Mouse (Mus musculus): ENCODE data around the gene Ddx6. TPM values are rescaled to one million over a fixed set of nuclear protein-coding genes. Genes with fewer than 3 reads are reported as not detected.

The Ddx6 gene
- total and polyA plus RNA-seq, 2 experiments from 2014 or later: 18.3 to 76.2 TPM

DNA sequence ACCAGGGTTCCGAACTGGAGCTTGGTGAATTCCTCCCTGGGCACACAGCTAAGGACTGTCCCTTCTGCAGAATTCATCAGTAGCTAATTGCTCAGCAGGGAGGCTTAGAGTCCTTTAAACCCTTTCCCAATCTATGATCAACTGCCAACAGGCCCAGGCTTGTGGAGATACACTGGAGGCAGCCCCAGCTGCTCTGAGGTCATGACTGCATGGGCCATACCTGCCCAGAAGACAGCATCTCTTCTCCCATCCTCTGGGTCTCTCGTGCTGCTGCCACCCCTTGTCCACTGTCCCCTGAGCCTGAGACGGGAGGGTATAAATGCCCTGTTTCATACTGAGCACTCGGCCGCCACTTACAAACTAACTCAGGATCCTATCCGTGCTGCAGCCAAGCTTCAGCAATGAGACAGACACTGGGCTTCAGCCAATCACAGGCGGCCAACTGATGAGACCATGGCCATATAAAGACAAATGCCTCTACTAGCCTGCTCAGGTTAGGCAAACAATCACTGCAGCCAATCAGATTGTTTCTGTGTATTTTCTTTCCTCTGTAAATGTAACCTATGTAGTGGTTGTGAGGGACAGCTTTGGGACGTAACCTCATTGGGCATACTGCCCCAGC, 17.9 kb upstream of the Ddx6 start:
- ATAC-seq: no peak
- H3K36me3 ChIP-seq (ENCODE audit: insufficient read depth): no peaks in the 10 kb centered on the region
- H3K27me3 ChIP-seq (ENCODE audit: insufficient read depth, low read length): no peaks in the 10 kb centered on the region
- DNase-seq: no peak
- 67% methylated on average over 8 of the region's 8 CpGs for WGBS
- TF ChIP-seq CTCF (IDR thresholded peaks at IDR 0.05; ENCODE audit: low read depth): no peak
- no peak overlapping the region for H3K4me3 ChIP-seq (ENCODE audit: low read depth, low read length)
- peaks cover 4% of the 10 kb centered on the region; the same call in 1 of the 2 replicates for H3K9me3 ChIP-seq (ENCODE audit: low read length)
- H3K4me2 ChIP-seq (ENCODE audit: low read depth): no peak overlapping the region
- no peak overlapping the region for H3K9ac ChIP-seq
- H3K4me1 ChIP-seq (ENCODE audit: insufficient read depth): no peaks in the 10 kb centered on the region
- no peak overlapping the region for H3K27ac ChIP-seq (ENCODE audit: low read depth, low read length)

- no peaks in the 10 kb centered on the region for H3K27me3 ChIP-seq (ENCODE audit: insufficient read depth, low read length)
- H3K4me3 ChIP-seq (ENCODE audit: low read depth, low read length): no peak overlapping the region
- no peaks in the 10 kb centered on the region for H3K36me3 ChIP-seq (ENCODE audit: insufficient read depth)
- H3K4me2 ChIP-seq (ENCODE audit: low read depth): no peak overlapping the region
- 83% methylated on average over 9 of the region's 9 CpGs for WGBS
- H3K27ac ChIP-seq (ENCODE audit: low read depth, low read length): no peak overlapping the region
- no peak for ATAC-seq
- peaks cover 4% of the 10 kb centered on the region; the same call in 1 of the 2 replicates for H3K9me3 ChIP-seq (ENCODE audit: low read length)
- no peaks in the 10 kb centered on the region for H3K4me1 ChIP-seq (ENCODE audit: insufficient read depth)
- no peak overlapping the region for H3K9ac ChIP-seq
- TF ChIP-seq CTCF (IDR thresholded peaks at IDR 0.05; ENCODE audit: low read depth): no peak
- no peak for DNase-seq
Observed at GRCm38 (mm10) chr9:44587262-44588160, 17.2 kb upstream of the Ddx6 start.

- no peak overlapping the region for H3K27ac ChIP-seq (ENCODE audit: low read depth, low read length)
- 76% methylated on average over 9 of the region's 9 CpGs for WGBS
- no peaks in the 10 kb centered on the region for H3K36me3 ChIP-seq (ENCODE audit: insufficient read depth)
- ATAC-seq (no peak), DNase-seq (no peak)
- H3K4me3 ChIP-seq (ENCODE audit: low read depth, low read length): no peak overlapping the region
- no peak overlapping the region for H3K9ac ChIP-seq
- H3K4me1 ChIP-seq (ENCODE audit: insufficient read depth): no peaks in the 10 kb centered on the region
- TF ChIP-seq CTCF (IDR thresholded peaks at IDR 0.05; ENCODE audit: low read depth): no peak
- H3K27me3 ChIP-seq (ENCODE audit: insufficient read depth, low read length): no peaks in the 10 kb centered on the region
- H3K4me2 ChIP-seq (ENCODE audit: low read depth): no peak overlapping the region
- peaks cover 4% of the 10 kb centered on the region; the same call in 1 of the 2 replicates for H3K9me3 ChIP-seq (ENCODE audit: low read length)
Observed at GRCm38 (mm10) chr9:44588605-44589004, 16.1 kb upstream of the Ddx6 start.

DNA sequence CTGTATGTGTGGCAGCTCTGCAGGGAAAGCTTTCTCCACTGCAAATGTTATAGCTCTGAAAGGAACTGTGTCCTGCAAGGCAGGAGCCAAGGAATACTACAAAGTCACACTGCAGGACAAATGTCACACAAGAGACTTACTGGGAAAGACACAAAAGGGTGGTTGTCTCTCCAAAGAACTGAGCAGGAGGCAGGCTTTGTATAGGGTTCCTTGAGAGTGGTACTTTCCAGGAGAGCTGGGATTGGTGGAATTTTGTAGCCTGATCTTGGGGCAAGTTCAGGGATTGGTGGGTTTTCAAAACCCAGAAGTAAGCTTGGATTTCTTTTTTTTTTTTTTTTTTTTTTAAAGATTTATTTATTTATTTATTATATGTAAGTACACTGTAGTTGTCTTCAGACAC, 15.6 kb upstream of the Ddx6 start:
- no peak for ATAC-seq
- no peak overlapping the region for H3K9ac ChIP-seq
- no peak for DNase-seq
- H3K36me3 ChIP-seq (ENCODE audit: insufficient read depth): no peaks in the 10 kb centered on the region
- H3K4me1 ChIP-seq (ENCODE audit: insufficient read depth): no peaks in the 10 kb centered on the region
- no peak overlapping the region for H3K4me3 ChIP-seq (ENCODE audit: low read depth, low read length)
- H3K4me2 ChIP-seq (ENCODE audit: low read depth): no peak overlapping the region
- TF ChIP-seq CTCF (IDR thresholded peaks at IDR 0.05; ENCODE audit: low read depth): no peak
- no peak overlapping the region for H3K27ac ChIP-seq (ENCODE audit: low read depth, low read length)
- no peaks in the 10 kb centered on the region for H3K27me3 ChIP-seq (ENCODE audit: insufficient read depth, low read length)
- H3K9me3 ChIP-seq (ENCODE audit: low read length): peaks cover under 1% of the 10 kb centered on the region; the same call in 1 of the 2 replicates

GRCm38 (mm10) chr9:44590969-44591368, 13.7 kb upstream of the Ddx6 start:
- Histone ChIP-seq H3K4me1 (ENCODE audit: insufficient read depth) (no peaks in the 10 kb centered on the region), H3K4me3 (ENCODE audit: low read depth, low read length) (no peak overlapping the region), H3K9ac (no peak overlapping the region), H3K4me2 (ENCODE audit: low read depth) (no peak overlapping the region), H3K9me3 (ENCODE audit: low read length) (no peaks in the 10 kb centered on the region), H3K27ac (ENCODE audit: low read depth, low read length) (no peak overlapping the region), H3K36me3 (ENCODE audit: insufficient read depth) (no peaks in the 10 kb centered on the region), H3K27me3 (ENCODE audit: insufficient read depth, low read length) (no peaks in the 10 kb centered on the region)
- no peak for TF ChIP-seq CTCF (IDR thresholded peaks at IDR 0.05; ENCODE audit: low read depth)
- DNase-seq: no peak
- no peak for ATAC-seq
- WGBS: 6% methylated on average over 2 of the region's 2 CpGs

GRCm38 (mm10) chr9:44591595-44592188, 13.0 kb upstream of the Ddx6 start:
- Histone ChIP-seq H3K4me2 (ENCODE audit: low read depth) (no peak overlapping the region), H3K4me3 (ENCODE audit: low read depth, low read length) (no peak overlapping the region), H3K27me3 (ENCODE audit: insufficient read depth, low read length) (no peaks in the 10 kb centered on the region), H3K9me3 (ENCODE audit: low read length) (no peaks in the 10 kb centered on the region), H3K27ac (ENCODE audit: low read depth, low read length) (no peak overlapping the region), H3K36me3 (ENCODE audit: insufficient read depth) (no peaks in the 10 kb centered on the region), H3K4me1 (ENCODE audit: insufficient read depth) (no peaks in the 10 kb centered on the region), H3K9ac (no peak overlapping the region)
- ATAC-seq: no peak
- no peak for TF ChIP-seq CTCF (IDR thresholded peaks at IDR 0.05; ENCODE audit: low read depth)
- 83% methylated on average over 7 of the region's 7 CpGs for WGBS
- DNase-seq: no peak

GRCm38 (mm10) chr9:44593221-44593620, 11.5 kb upstream of the Ddx6 start:
- Histone ChIP-seq H3K4me3 (ENCODE audit: low read depth, low read length) (no peak overlapping the region), H3K27me3 (ENCODE audit: insufficient read depth, low read length) (no peaks in the 10 kb centered on the region), H3K9me3 (ENCODE audit: low read length) (no peaks in the 10 kb centered on the region), H3K27ac (ENCODE audit: low read depth, low read length) (no peak overlapping the region), H3K4me1 (ENCODE audit: insufficient read depth) (no peaks in the 10 kb centered on the region), H3K9ac (no peak overlapping the region), H3K36me3 (ENCODE audit: insufficient read depth) (no peaks in the 10 kb centered on the region), H3K4me2 (ENCODE audit: low read depth) (no peak overlapping the region)
- TF ChIP-seq CTCF (IDR thresholded peaks at IDR 0.05; ENCODE audit: low read depth): no peak
- 82% methylated on average over 4 of the region's 4 CpGs for WGBS
- DNase-seq (no peak), ATAC-seq (no peak)

Data from forebrain, postnatal 0 days (tissue).